Mouse (Mus musculus) hindbrain, postnatal 0 days (tissue): Measurements from ENCODE around the gene Gm8104. TPM values are rescaled to one million over a fixed set of nuclear protein-coding genes. Genes with fewer than 3 reads are reported as not detected.
"Not testable (repeated sequence)": the region's sequence is repeated elsewhere in the genome, so short reads cannot be mapped to it uniquely, and the experiment has no call there.

Source experiments
- ATAC-seq: fragments of 200-750 bp; cut with Nextera tagmentation; 2 replicates; pipeline ENCODE4 v1.8.0; 2017; ENCODE audit warnings: mild to moderate bottlenecking, moderate TSS enrichment, moderate library complexity
- DNase-seq: peaks from one replicate; pipeline ENCODE4 v3.0.0-alpha.2; 2015; ENCODE audit warnings: low spot score
- H3K27ac ChIP-seq: fragments of 300-500 bp; sonication (generic); 2 replicates; pipeline ENCODE4 v1.5.1; 2014; ENCODE audit warnings: mild to moderate bottlenecking
- H3K27me3 ChIP-seq: fragments of 300-500 bp; sonication (generic); 2 replicates; pipeline ENCODE4 v1.6.1; 2014; ENCODE audit warnings: low read length, mixed read lengths; ENCODE audit not compliant: insufficient read depth
- H3K36me3 ChIP-seq: fragments of 300-500 bp; sonication (generic); 2 replicates; pipeline ENCODE4 v1.6.1; 2014; ENCODE audit warnings: low read length, mixed read lengths; ENCODE audit not compliant: insufficient read depth
- H3K4me1 ChIP-seq: fragments of 300-500 bp; sonication (generic); 2 replicates; pipeline ENCODE4 v1.6.1; 2014; ENCODE audit warnings: antibody characterized with exemption, low read length, mixed read lengths; ENCODE audit not compliant: insufficient read depth
- H3K4me2 ChIP-seq: fragments of 300-500 bp; sonication (generic); 2 replicates; pipeline ENCODE4 v1.6.1; 2014; ENCODE audit warnings: low read depth, mild to moderate bottlenecking, low read length, moderate library complexity, mixed read lengths
- H3K4me3 ChIP-seq: fragments of 300-500 bp; sonication (generic); 2 replicates; pipeline ENCODE4 v1.5.1; 2014; ENCODE audit warnings: low read length
- H3K9ac ChIP-seq: fragments of 300-500 bp; sonication (generic); replicated peaks from 2 replicates; pipeline ENCODE4 v1.6.1; 2014; ENCODE audit warnings: mild to moderate bottlenecking, low read length, moderate library complexity, mixed read lengths
- H3K9me3 ChIP-seq: fragments of 300-500 bp; sonication (generic); 2 replicates; pipeline ENCODE4 v1.6.1; 2016; ENCODE audit warnings: low read length, mixed read lengths
- WGBS: fragments of 180-500 bp; shearing (Covaris S2); extraction: QIAGEN DNeasy Blood & Tissue Kit; methylation state at CpG from one replicate; pipeline ENCODE4 v1.1.7; 2014; 5-methylcytosine and 5-hydroxymethylcytosine counted together
- polyA plus RNA-seq: library from polyadenylated mRNA; unstranded; fragments of >200 nt; fragmentation: Nextera tagmentation; extraction: Ambion mirVana; gene quantifications from 2 replicates; pipeline ENCODE4 v1.2.1, GENCODE M21; 2015
- total RNA-seq: library from RNA; depleted of rRNA; stranded (reverse); fragments of >200 nt; gene quantifications from 2 replicates; pipeline ENCODE4 v1.2.3, GENCODE M21; 2014; rRNA removed

The Gm8104 gene
- total RNA-seq: not detected in 2 replicates
- polyA plus RNA-seq: 0.19 and 0.36 TPM in 2 replicates

- H3K27ac ChIP-seq, H3K4me2 ChIP-seq, H3K4me1 ChIP-seq, H3K27me3 ChIP-seq, ATAC-seq, DNase-seq, H3K4me3 ChIP-seq, H3K36me3 ChIP-seq, H3K9me3 ChIP-seq, H3K9ac ChIP-seq: not testable (repeated sequence)
- 77% methylated on average over 3 of the region's 3 CpGs for WGBS
Measured at GRCm38 (mm10) chr14:43100301-43100700, at the start of gene Gm8104. TSS of gene Gm8104 (plus strand) at chr14:43100601.

GRCm38 (mm10) chr14:43058063-43058462, 42.3 kb upstream of the Gm8104 start:
- not testable (repeated sequence) for H3K9me3 ChIP-seq, DNase-seq, H3K27ac ChIP-seq, H3K4me1 ChIP-seq, H3K27me3 ChIP-seq, H3K4me3 ChIP-seq, H3K36me3 ChIP-seq, ATAC-seq, H3K9ac ChIP-seq, H3K4me2 ChIP-seq
- 71% methylated on average over 3 of the region's 3 CpGs for WGBS

- not testable (repeated sequence) for H3K27me3 ChIP-seq, H3K36me3 ChIP-seq, H3K27ac ChIP-seq, H3K9me3 ChIP-seq, H3K4me2 ChIP-seq, H3K4me1 ChIP-seq, DNase-seq, ATAC-seq, H3K9ac ChIP-seq, H3K4me3 ChIP-seq
- WGBS: 60% methylated on average over 4 of the region's 4 CpGs
Measured at GRCm38 (mm10) chr14:43060179-43060578, 40.2 kb upstream of the Gm8104 start.

- not testable (repeated sequence) for H3K9ac ChIP-seq, H3K4me1 ChIP-seq, H3K27me3 ChIP-seq, H3K9me3 ChIP-seq, H3K4me3 ChIP-seq, H3K4me2 ChIP-seq, DNase-seq, H3K27ac ChIP-seq, ATAC-seq, H3K36me3 ChIP-seq
- WGBS: 91% methylated on average over 2 of the region's 2 CpGs
Measured at GRCm38 (mm10) chr14:43076543-43076942, 23.9 kb upstream of the Gm8104 start, which contains the start of gene Gm8094. TSS of gene Gm8094 (minus strand) at chr14:43076643.

GRCm38 (mm10) chr14:43084936-43085730, 15.3 kb upstream of the Gm8104 start:
- not testable (repeated sequence) for H3K9ac ChIP-seq, H3K4me3 ChIP-seq, H3K27ac ChIP-seq, DNase-seq, H3K4me2 ChIP-seq, H3K27me3 ChIP-seq, H3K4me1 ChIP-seq, H3K36me3 ChIP-seq, ATAC-seq, H3K9me3 ChIP-seq
- WGBS: 73% methylated on average over 1 of the region's 1 CpGs

GRCm38 (mm10) chr14:43089103-43089919, 11.1 kb upstream of the Gm8104 start:
- not testable (repeated sequence) for H3K36me3 ChIP-seq, DNase-seq, H3K27ac ChIP-seq, H3K4me1 ChIP-seq, H3K4me2 ChIP-seq, H3K27me3 ChIP-seq, H3K9ac ChIP-seq, H3K4me3 ChIP-seq, H3K9me3 ChIP-seq
- peak; percentile 35; the same call in 1 of the 2 replicates for ATAC-seq
- WGBS: 32% methylated on average over 1 of the region's 14 CpGs

- not testable (repeated sequence) for DNase-seq, H3K36me3 ChIP-seq, H3K9ac ChIP-seq, H3K9me3 ChIP-seq, H3K27me3 ChIP-seq, H3K4me3 ChIP-seq, ATAC-seq, H3K4me2 ChIP-seq, H3K27ac ChIP-seq, H3K4me1 ChIP-seq
- 92% methylated on average over 1 of the region's 3 CpGs for WGBS
Measured at GRCm38 (mm10) chr14:43119673-43120072, 19.3 kb downstream of the Gm8104 start.

- H3K4me3 ChIP-seq, H3K27me3 ChIP-seq, H3K27ac ChIP-seq, DNase-seq, ATAC-seq, H3K9me3 ChIP-seq, H3K4me2 ChIP-seq, H3K9ac ChIP-seq, H3K36me3 ChIP-seq, H3K4me1 ChIP-seq: not testable (repeated sequence)
Measured at GRCm38 (mm10) chr14:43126286-43126685, 25.9 kb downstream of the Gm8104 start.
